Mouse (Mus musculus): ENCODE results near the gene Sptbn1. TPM values are rescaled to one million over a fixed set of nuclear protein-coding genes. Genes with fewer than 3 reads are reported as not detected.
A peak's percentile ranks its signal among the peaks of the same experiment; 100 is the strongest.
"Not testable (repeated sequence)": the region's sequence is repeated elsewhere in the genome, so short reads cannot be mapped to it uniquely, and the experiment has no call there.

Sptbn1 gene
- polyA plus RNA-seq, 1 experiment from 2014 or later: 196 TPM

- no peak overlapping the region for H3K4me2 ChIP-seq (ENCODE audit: low read length)
- 80% methylated on average over 6 of the region's 6 CpGs for WGBS
- no peak for ATAC-seq
- no peaks in the 10 kb centered on the region for H3K36me3 ChIP-seq (ENCODE audit: control insufficient read depth, insufficient read depth, low read length)
- H3K9ac ChIP-seq (ENCODE audit: low read depth, low read length): no peak overlapping the region
- H3K4me1 ChIP-seq (ENCODE audit: control insufficient read depth, insufficient read depth, low read depth, low read length): peaks cover 12% of the 10 kb centered on the region
- H3K27me3 ChIP-seq (replicated peaks; ENCODE audit: control insufficient read depth, insufficient read depth, low read length): no peaks in the 10 kb centered on the region
- no peaks in the 10 kb centered on the region for H3K9me3 ChIP-seq (ENCODE audit: control insufficient read depth, low read length)
- H3K27ac ChIP-seq (ENCODE audit: low read depth, low read length): no peak overlapping the region
- H3K4me3 ChIP-seq (ENCODE audit: low read length): no peak overlapping the region
These were observed 9.1 kb downstream of the Sptbn1 start for GRCm38 (mm10) chr11:30258739-30259350.

DNA sequence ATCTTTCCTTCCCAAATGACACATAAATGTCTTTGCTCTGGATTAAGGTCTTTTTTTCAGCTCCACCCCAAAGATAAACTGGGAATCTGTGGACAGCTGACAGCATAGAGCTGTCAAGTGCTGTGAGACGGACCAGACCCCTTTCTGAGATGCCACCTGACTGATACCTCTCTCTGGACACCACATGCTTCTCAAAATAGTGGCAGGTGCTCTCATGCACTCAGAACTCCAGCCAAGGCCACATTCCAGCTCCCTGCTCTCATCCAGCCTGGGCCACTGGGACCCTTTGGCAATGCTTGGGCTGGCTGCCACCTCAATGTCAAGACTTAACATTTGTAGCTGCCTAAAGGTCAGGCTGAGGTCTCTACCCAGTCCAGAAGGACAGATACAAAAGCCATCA is 10.2 kb downstream of the Sptbn1 start:
- Histone ChIP-seq H3K9me3 (ENCODE audit: control insufficient read depth, low read length) (no peaks in the 10 kb centered on the region), H3K4me3 (ENCODE audit: low read length) (no peak overlapping the region), H3K4me2 (ENCODE audit: low read length) (no peak overlapping the region), H3K27me3 (replicated peaks; ENCODE audit: control insufficient read depth, insufficient read depth, low read length) (no peaks in the 10 kb centered on the region), H3K27ac (ENCODE audit: low read depth, low read length) (no peak overlapping the region), H3K9ac (ENCODE audit: low read depth, low read length) (no peak overlapping the region), H3K4me1 (ENCODE audit: control insufficient read depth, insufficient read depth, low read depth, low read length) (peaks cover 3% of the 10 kb centered on the region), H3K36me3 (ENCODE audit: control insufficient read depth, insufficient read depth, low read length) (no peaks in the 10 kb centered on the region)
- ATAC-seq: no peak
- 37% methylated on average over 1 of the region's 1 CpGs for WGBS

GRCm38 (mm10) chr11:30257085-30257484 is 10.9 kb downstream of the Sptbn1 start:
- ATAC-seq: no peak
- Histone ChIP-seq H3K36me3 (ENCODE audit: control insufficient read depth, insufficient read depth, low read length) (no peaks in the 10 kb centered on the region), H3K27me3 (replicated peaks; ENCODE audit: control insufficient read depth, insufficient read depth, low read length) (no peaks in the 10 kb centered on the region)

GRCm38 (mm10) chr11:30256491-30256890 is 11.5 kb downstream of the Sptbn1 start:
- WGBS: 46% methylated on average over 5 of the region's 5 CpGs
- Histone ChIP-seq H3K4me2 (ENCODE audit: low read length) (no peak overlapping the region), H3K4me3 (ENCODE audit: low read length) (no peak overlapping the region), H3K9ac (ENCODE audit: low read depth, low read length) (no peak overlapping the region), H3K36me3 (ENCODE audit: control insufficient read depth, insufficient read depth, low read length) (no peaks in the 10 kb centered on the region), H3K27ac (ENCODE audit: low read depth, low read length) (no peak overlapping the region), H3K4me1 (ENCODE audit: control insufficient read depth, insufficient read depth, low read depth, low read length) (peaks cover 5% of the 10 kb centered on the region), H3K9me3 (ENCODE audit: control insufficient read depth, low read length) (no peaks in the 10 kb centered on the region), H3K27me3 (replicated peaks; ENCODE audit: control insufficient read depth, insufficient read depth, low read length) (no peaks in the 10 kb centered on the region)
- peak; percentile 31; the same call in 1 of the 2 replicates for ATAC-seq

More at GRCm38 (mm10) chr11:30257085-30257484, 10.9 kb downstream of the Sptbn1 start:
- H3K27ac ChIP-seq (ENCODE audit: low read depth, low read length): no peak overlapping the region
- no peaks in the 10 kb centered on the region for H3K9me3 ChIP-seq (ENCODE audit: control insufficient read depth, low read length)
- H3K4me1 ChIP-seq (ENCODE audit: control insufficient read depth, insufficient read depth, low read depth, low read length): peaks cover 3% of the 10 kb centered on the region
- H3K9ac ChIP-seq (ENCODE audit: low read depth, low read length): no peak overlapping the region
- no peak overlapping the region for H3K4me2 ChIP-seq (ENCODE audit: low read length)
- no peak overlapping the region for H3K4me3 ChIP-seq (ENCODE audit: low read length)

GRCm38 (mm10) chr11:30255211-30255610 is 12.8 kb downstream of the Sptbn1 start:
- H3K9ac ChIP-seq (ENCODE audit: low read depth, low read length); H3K4me1 ChIP-seq (ENCODE audit: control insufficient read depth, insufficient read depth, low read depth, low read length); H3K27me3 ChIP-seq (replicated peaks; ENCODE audit: control insufficient read depth, insufficient read depth, low read length); H3K9me3 ChIP-seq (ENCODE audit: control insufficient read depth, low read length); H3K4me3 ChIP-seq (ENCODE audit: low read length); H3K27ac ChIP-seq (ENCODE audit: low read depth, low read length); ATAC-seq; H3K4me2 ChIP-seq (ENCODE audit: low read length); H3K36me3 ChIP-seq (ENCODE audit: control insufficient read depth, insufficient read depth, low read length): not testable (repeated sequence)
- WGBS: 94% methylated on average over 3 of the region's 3 CpGs

- Histone ChIP-seq H3K4me2 (ENCODE audit: low read length) (no peak overlapping the region), H3K9ac (ENCODE audit: low read depth, low read length) (no peak overlapping the region), H3K27ac (ENCODE audit: low read depth, low read length) (no peak overlapping the region), H3K36me3 (ENCODE audit: control insufficient read depth, insufficient read depth, low read length) (no peaks in the 10 kb centered on the region), H3K4me1 (ENCODE audit: control insufficient read depth, insufficient read depth, low read depth, low read length) (peaks cover 3% of the 10 kb centered on the region), H3K4me3 (ENCODE audit: low read length) (no peak overlapping the region), H3K27me3 (replicated peaks; ENCODE audit: control insufficient read depth, insufficient read depth, low read length) (no peaks in the 10 kb centered on the region), H3K9me3 (ENCODE audit: control insufficient read depth, low read length) (no peaks in the 10 kb centered on the region)
- ATAC-seq: no peak
- 86% methylated on average over 11 of the region's 11 CpGs for WGBS
These were observed 16.6 kb downstream of the Sptbn1 start for GRCm38 (mm10) chr11:30251294-30251904.

GRCm38 (mm10) chr11:30249452-30250016 is 18.4 kb downstream of the Sptbn1 start:
- Histone ChIP-seq H3K4me3 (ENCODE audit: low read length) (no peak overlapping the region), H3K4me2 (ENCODE audit: low read length) (no peak overlapping the region), H3K27ac (ENCODE audit: low read depth, low read length) (no peak overlapping the region), H3K9ac (ENCODE audit: low read depth, low read length) (no peak overlapping the region), H3K36me3 (ENCODE audit: control insufficient read depth, insufficient read depth, low read length) (no peaks in the 10 kb centered on the region), H3K4me1 (ENCODE audit: control insufficient read depth, insufficient read depth, low read depth, low read length) (peaks cover 6% of the 10 kb centered on the region), H3K27me3 (replicated peaks; ENCODE audit: control insufficient read depth, insufficient read depth, low read length) (no peaks in the 10 kb centered on the region), H3K9me3 (ENCODE audit: control insufficient read depth, low read length) (no peaks in the 10 kb centered on the region)
- 83% methylated on average over 4 of the region's 4 CpGs for WGBS
- ATAC-seq: no peak

DNA sequence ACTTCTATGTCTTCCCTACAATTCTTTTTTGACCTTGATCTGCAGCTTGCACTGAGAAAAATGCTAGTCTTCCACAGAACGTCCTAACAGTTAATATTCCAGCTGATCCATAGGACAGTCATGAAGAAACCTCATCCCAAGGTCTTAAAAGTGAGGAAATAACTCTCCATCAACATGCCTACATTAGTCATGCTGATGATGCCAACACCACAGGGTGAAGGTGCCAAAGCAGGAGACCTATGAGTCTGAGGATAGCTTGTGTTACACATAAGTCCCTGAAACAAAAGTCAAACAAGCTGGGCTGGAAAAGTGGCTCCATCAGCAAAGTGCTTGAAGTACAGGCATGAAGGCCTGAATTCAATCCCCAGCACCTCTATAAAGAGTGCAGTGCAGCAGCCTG is 20.9 kb downstream of the Sptbn1 start:
- WGBS: 79% methylated on average over 1 of the region's 1 CpGs
- ATAC-seq: no peak
- H3K4me2 ChIP-seq (ENCODE audit: low read length): no peak overlapping the region
- H3K27me3 ChIP-seq (replicated peaks; ENCODE audit: control insufficient read depth, insufficient read depth, low read length): no peaks in the 10 kb centered on the region
- H3K36me3 ChIP-seq (ENCODE audit: control insufficient read depth, insufficient read depth, low read length): no peaks in the 10 kb centered on the region
- no peak overlapping the region for H3K9ac ChIP-seq (ENCODE audit: low read depth, low read length)
- H3K9me3 ChIP-seq (ENCODE audit: control insufficient read depth, low read length): no peaks in the 10 kb centered on the region
- H3K27ac ChIP-seq (ENCODE audit: low read depth, low read length): no peak overlapping the region
- peaks cover 18% of the 10 kb centered on the region for H3K4me1 ChIP-seq (ENCODE audit: control insufficient read depth, insufficient read depth, low read depth, low read length)
- no peak overlapping the region for H3K4me3 ChIP-seq (ENCODE audit: low read length)

GRCm38 (mm10) chr11:30246161-30246560 is 21.8 kb downstream of the Sptbn1 start:
- Histone ChIP-seq H3K4me2 (ENCODE audit: low read length) (no peak overlapping the region), H3K4me3 (ENCODE audit: low read length) (no peak overlapping the region), H3K9me3 (ENCODE audit: control insufficient read depth, low read length) (no peaks in the 10 kb centered on the region), H3K36me3 (ENCODE audit: control insufficient read depth, insufficient read depth, low read length) (no peaks in the 10 kb centered on the region), H3K9ac (ENCODE audit: low read depth, low read length) (no peak overlapping the region), H3K4me1 (ENCODE audit: control insufficient read depth, insufficient read depth, low read depth, low read length) (peaks cover 15% of the 10 kb centered on the region; the same call in 1 of the 2 replicates), H3K27me3 (replicated peaks; ENCODE audit: control insufficient read depth, insufficient read depth, low read length) (no peaks in the 10 kb centered on the region), H3K27ac (ENCODE audit: low read depth, low read length) (no peak overlapping the region)
- ATAC-seq: no peak
- 89% methylated on average over 11 of the region's 11 CpGs for WGBS
